Mouse (Mus musculus): ENCODE results near the gene Serpina3j.
"Not testable (repeated sequence)": the region's sequence is repeated elsewhere in the genome, so short reads cannot be mapped to it uniquely, and the experiment has no call there.

The Serpina3j gene

GRCm38 (mm10) chr12:104305991-104306390 lies 8.4 kb upstream of the Serpina3j start:
- H3K4me1 ChIP-seq (replicated peaks; ENCODE audit: low read depth, low read length) = no peaks in the 10 kb centered on the region
- TF ChIP-seq NANOG (IDR thresholded peaks at IDR 0.05; ENCODE audit: borderline replicate concordance, low read length) (no peak), CTCF (conservative IDR thresholded peaks at IDR 0.05; ENCODE audit: low read length) (no peak)
- peaks cover 21% of the 10 kb centered on the region for H3K9me3 ChIP-seq (ENCODE audit: low read length)
- H3K36me3 ChIP-seq (ENCODE audit: insufficient read depth, low read length) = no peaks in the 10 kb centered on the region
- no peaks in the 10 kb centered on the region for H3K27me3 ChIP-seq (ENCODE audit: insufficient read depth, low read length)
- H3K4me3 ChIP-seq (replicated peaks; ENCODE audit: low read length) = no peak overlapping the region

GRCm38 (mm10) chr12:104322454-104322853 lies 8.1 kb downstream of the Serpina3j start:
- no peaks in the 10 kb centered on the region for H3K36me3 ChIP-seq (ENCODE audit: insufficient read depth, low read length)
- H3K9me3 ChIP-seq (ENCODE audit: low read length) = no peaks in the 10 kb centered on the region
- no peaks in the 10 kb centered on the region for H3K27me3 ChIP-seq (ENCODE audit: insufficient read depth, low read length)
- H3K4me3 ChIP-seq (replicated peaks; ENCODE audit: low read length) = no peak overlapping the region
- TF ChIP-seq POU5F1 (IDR thresholded peaks at IDR 0.05; ENCODE audit: borderline replicate concordance, low read length) = no peak
- no peak for TF ChIP-seq NANOG (IDR thresholded peaks at IDR 0.05; ENCODE audit: borderline replicate concordance, low read length)
- TF ChIP-seq CTCF (conservative IDR thresholded peaks at IDR 0.05; ENCODE audit: low read length) = no peak
- H3K4me1 ChIP-seq (replicated peaks; ENCODE audit: low read depth, low read length) = no peaks in the 10 kb centered on the region

GRCm38 (mm10) chr12:104331701-104332100 lies 17.3 kb downstream of the Serpina3j start:
- Histone ChIP-seq H3K9me3 (ENCODE audit: low read length) (peaks cover 8% of the 10 kb centered on the region), H3K36me3 (ENCODE audit: insufficient read depth, low read length) (no peaks in the 10 kb centered on the region), H3K27me3 (ENCODE audit: insufficient read depth, low read length) (no peaks in the 10 kb centered on the region), H3K4me1 (replicated peaks; ENCODE audit: low read depth, low read length) (no peaks in the 10 kb centered on the region), H3K4me3 (replicated peaks; ENCODE audit: low read length) (no peak overlapping the region)
- TF ChIP-seq POU5F1 (IDR thresholded peaks at IDR 0.05; ENCODE audit: borderline replicate concordance, low read length) (no peak), NANOG (IDR thresholded peaks at IDR 0.05; ENCODE audit: borderline replicate concordance, low read length) (no peak), CTCF (conservative IDR thresholded peaks at IDR 0.05; ENCODE audit: low read length) (no peak)

GRCm38 (mm10) chr12:104336873-104337272 lies 22.5 kb downstream of the Serpina3j start:
- not testable (repeated sequence) for H3K4me1 ChIP-seq (replicated peaks; ENCODE audit: low read depth, low read length); H3K4me3 ChIP-seq (replicated peaks; ENCODE audit: low read length); H3K27me3 ChIP-seq (ENCODE audit: insufficient read depth, low read length); H3K9me3 ChIP-seq (ENCODE audit: low read length); H3K36me3 ChIP-seq (ENCODE audit: insufficient read depth, low read length)

GRCm38 (mm10) chr12:104338226-104338625 lies 23.9 kb downstream of the Serpina3j start, which contains the start of the genes Serpina3k and Serpina3m:
Serpina3k (plus strand) TSS chr12:104338486.
Serpina3m (plus strand) TSS chr12:104338486.
- H3K27me3 ChIP-seq (ENCODE audit: insufficient read depth, low read length); H3K9me3 ChIP-seq (ENCODE audit: low read length); H3K4me1 ChIP-seq (replicated peaks; ENCODE audit: low read depth, low read length); H3K36me3 ChIP-seq (ENCODE audit: insufficient read depth, low read length); H3K4me3 ChIP-seq (replicated peaks; ENCODE audit: low read length): not testable (repeated sequence)

GRCm38 (mm10) chr12:104338705-104339104 lies 24.4 kb downstream of the Serpina3j start:
- H3K36me3 ChIP-seq (ENCODE audit: insufficient read depth, low read length) = no peaks in the 10 kb centered on the region
- TF ChIP-seq POU5F1 (IDR thresholded peaks at IDR 0.05; ENCODE audit: borderline replicate concordance, low read length) (no peak), NANOG (IDR thresholded peaks at IDR 0.05; ENCODE audit: borderline replicate concordance, low read length) (no peak), CTCF (conservative IDR thresholded peaks at IDR 0.05; ENCODE audit: low read length) (no peak)
- H3K4me3 ChIP-seq (replicated peaks; ENCODE audit: low read length) = no peak overlapping the region
- H3K9me3 ChIP-seq (ENCODE audit: low read length) = no peaks in the 10 kb centered on the region
- H3K4me1 ChIP-seq (replicated peaks; ENCODE audit: low read depth, low read length) = no peaks in the 10 kb centered on the region
- no peaks in the 10 kb centered on the region for H3K27me3 ChIP-seq (ENCODE audit: insufficient read depth, low read length)

GRCm38 (mm10) chr12:104342489-104342888 lies 28.1 kb downstream of the Serpina3j start:
- not testable (repeated sequence) for H3K36me3 ChIP-seq (ENCODE audit: insufficient read depth, low read length); H3K27me3 ChIP-seq (ENCODE audit: insufficient read depth, low read length); H3K9me3 ChIP-seq (ENCODE audit: low read length); H3K4me3 ChIP-seq (replicated peaks; ENCODE audit: low read length); H3K4me1 ChIP-seq (replicated peaks; ENCODE audit: low read depth, low read length)

GRCm38 (mm10) chr12:104345181-104345580 lies 30.8 kb downstream of the Serpina3j start:
- H3K4me3 ChIP-seq (replicated peaks; ENCODE audit: low read length) = no peak overlapping the region
- no peaks in the 10 kb centered on the region for H3K4me1 ChIP-seq (replicated peaks; ENCODE audit: low read depth, low read length)
- H3K36me3 ChIP-seq (ENCODE audit: insufficient read depth, low read length) = no peaks in the 10 kb centered on the region
- TF ChIP-seq NANOG (IDR thresholded peaks at IDR 0.05; ENCODE audit: borderline replicate concordance, low read length) (no peak), CTCF (conservative IDR thresholded peaks at IDR 0.05; ENCODE audit: low read length) (no peak), POU5F1 (IDR thresholded peaks at IDR 0.05; ENCODE audit: borderline replicate concordance, low read length) (no peak)
- no peaks in the 10 kb centered on the region for H3K27me3 ChIP-seq (ENCODE audit: insufficient read depth, low read length)
- H3K9me3 ChIP-seq (ENCODE audit: low read length) = no peaks in the 10 kb centered on the region

GRCm38 (mm10) chr12:104345707-104346106 lies 31.4 kb downstream of the Serpina3j start:
- no peaks in the 10 kb centered on the region for H3K36me3 ChIP-seq (ENCODE audit: insufficient read depth, low read length)
- no peak for TF ChIP-seq NANOG (IDR thresholded peaks at IDR 0.05; ENCODE audit: borderline replicate concordance, low read length)
- no peak for TF ChIP-seq CTCF (conservative IDR thresholded peaks at IDR 0.05; ENCODE audit: low read length)
- no peak for TF ChIP-seq POU5F1 (IDR thresholded peaks at IDR 0.05; ENCODE audit: borderline replicate concordance, low read length)
- H3K27me3 ChIP-seq (ENCODE audit: insufficient read depth, low read length) = no peaks in the 10 kb centered on the region
- no peaks in the 10 kb centered on the region for H3K4me1 ChIP-seq (replicated peaks; ENCODE audit: low read depth, low read length)
- H3K4me3 ChIP-seq (replicated peaks; ENCODE audit: low read length) = no peak overlapping the region
- H3K9me3 ChIP-seq (ENCODE audit: low read length) = no peaks in the 10 kb centered on the region

GRCm38 (mm10) chr12:104347091-104347490 lies 32.7 kb downstream of the Serpina3j start:
- Histone ChIP-seq H3K36me3 (ENCODE audit: insufficient read depth, low read length) (no peaks in the 10 kb centered on the region), H3K9me3 (ENCODE audit: low read length) (no peaks in the 10 kb centered on the region), H3K4me1 (replicated peaks; ENCODE audit: low read depth, low read length) (no peaks in the 10 kb centered on the region), H3K27me3 (ENCODE audit: insufficient read depth, low read length) (no peaks in the 10 kb centered on the region), H3K4me3 (replicated peaks; ENCODE audit: low read length) (no peak overlapping the region)
- no peak for TF ChIP-seq POU5F1 (IDR thresholded peaks at IDR 0.05; ENCODE audit: borderline replicate concordance, low read length)
- no peak for TF ChIP-seq NANOG (IDR thresholded peaks at IDR 0.05; ENCODE audit: borderline replicate concordance, low read length)
- TF ChIP-seq CTCF (conservative IDR thresholded peaks at IDR 0.05; ENCODE audit: low read length) = no peak

Measured in E14TG2a.4 (cell line).